In the genomic region with DNA sequence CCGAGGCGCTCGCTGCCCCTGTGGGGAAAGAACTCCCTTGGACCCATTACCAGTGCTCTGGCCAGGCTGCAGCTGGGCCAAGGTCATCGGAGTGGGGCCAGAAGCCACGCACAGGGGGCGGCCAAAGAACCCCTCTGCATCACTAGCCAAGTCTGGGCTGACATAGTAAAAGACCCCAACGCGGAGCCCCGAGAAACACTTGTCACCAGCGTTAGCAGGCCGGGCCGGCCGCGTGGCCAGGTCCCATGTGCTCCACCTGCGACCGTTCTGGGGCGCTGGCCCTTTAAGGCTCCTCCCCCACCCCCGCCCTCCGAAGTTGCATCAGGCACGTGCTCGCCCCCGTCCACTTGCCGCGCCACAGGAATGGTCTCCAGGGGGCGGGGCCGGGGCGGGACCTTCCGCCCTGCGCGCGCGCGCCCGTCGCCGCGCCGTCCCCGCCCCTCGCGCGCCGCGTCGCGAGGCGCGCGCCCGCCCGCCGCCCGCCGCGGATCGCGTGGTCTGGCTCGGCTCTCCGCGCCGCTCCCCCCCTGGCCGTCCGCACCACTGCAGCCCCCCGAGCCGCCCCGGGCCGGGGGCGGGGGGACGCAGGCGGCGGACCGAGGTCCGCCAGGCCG, we compare ENCODE assay signal across 8 mouse cellular contexts. TPM values are rescaled to one million over a fixed set of nuclear protein-coding genes. Genes with fewer than 3 reads are reported as not detected.
A peak's percentile ranks its signal among the peaks of the same experiment; 100 is the strongest.
DNase-seq lines count a peak whose midpoint lies in the region; ATAC-seq and TF ChIP-seq lines count a peak whose summit lies in the region.

No protein-coding gene starts in this region.

- peak overlapping the region; percentile 87 for H3K4me2 ChIP-seq in hindbrain, embryonic 11.5 days (replicated peaks; ENCODE audit: low read depth, low read length)
- peak overlapping the region; percentile 81 for H3K4me2 ChIP-seq in lung, postnatal 0 days (replicated peaks; ENCODE audit: low read depth, low read length)

- WGBS in hindbrain, embryonic 11.5 days = under 1% methylated on average over 26 of the region's 74 CpGs
- under 1% methylated on average over 29 of the region's 74 CpGs for WGBS in lung, postnatal 0 days

- H3K4me1 ChIP-seq in hindbrain, embryonic 11.5 days (replicated peaks; ENCODE audit: control insufficient read depth, insufficient read depth, low read length) = peaks cover 5% of the 10 kb centered on the region
- peaks cover 14% of the 10 kb centered on the region for H3K4me1 ChIP-seq in lung, postnatal 0 days (ENCODE audit: insufficient read depth, low read depth, low read length)

- peak overlapping the region; percentile 77 for H3K4me3 ChIP-seq in hindbrain, embryonic 11.5 days (ENCODE audit: low read depth, low read length)
- H3K4me3 ChIP-seq in lung, postnatal 0 days (ENCODE audit: low read depth, low read length) = peak overlapping the region; percentile 84

- no peaks in the 10 kb centered on the region for H3K36me3 ChIP-seq in hindbrain, embryonic 11.5 days (ENCODE audit: control insufficient read depth, insufficient read depth, low read length)
- no peaks in the 10 kb centered on the region for H3K36me3 ChIP-seq in lung, postnatal 0 days (ENCODE audit: insufficient read depth, low read length)

- H3K9me3 ChIP-seq in hindbrain, embryonic 11.5 days (ENCODE audit: control insufficient read depth, low read length) = no peaks in the 10 kb centered on the region
- no peaks in the 10 kb centered on the region for H3K9me3 ChIP-seq in lung, postnatal 0 days (ENCODE audit: low read length)

- peak; percentile 97 for DNase-seq in Muller cell, postnatal 12 days (ENCODE audit: inconsistent ontology term)
- DNase-seq in cerebellum, adult 9-10 months = peak; percentile 85
- DNase-seq in frontal cortex, adult 2 months (ENCODE audit: extremely low spot score in 1 of 2, low spot score in 1 of 2) = peak; percentile 62 to 76
- DNase-seq in hindbrain, embryonic 11.5 days (ENCODE audit: low spot score) = peak; percentile 94
- DNase-seq in layer of hippocampus, postnatal 10 days (ENCODE audit: low spot score in 2 of 2) = peak; percentile 74 to 84
- peak; percentile 94 for DNase-seq in lung, postnatal 0 days (ENCODE audit: low spot score)
- peak; percentile 54 for DNase-seq in ovary, postnatal 10 days (ENCODE audit: low spot score)
- peak; percentile 93 for DNase-seq in thymus, postnatal 0 days (ENCODE audit: low spot score)

- no peaks in the 10 kb centered on the region for H3K27me3 ChIP-seq in hindbrain, embryonic 11.5 days (ENCODE audit: control insufficient read depth, insufficient read depth, low read length)
- no peaks in the 10 kb centered on the region for H3K27me3 ChIP-seq in lung, postnatal 0 days (replicated peaks; ENCODE audit: insufficient read depth, low read length)

- ATAC-seq in hindbrain, embryonic 11.5 days (ENCODE audit: low FRiP score) = peak; percentile 89
- peak; percentile 89 for ATAC-seq in lung, postnatal 0 days

- H3K27ac ChIP-seq in hindbrain, embryonic 11.5 days (ENCODE audit: low read depth, low read length) = peak overlapping the region; percentile 89
- peak overlapping the region; percentile 94 for H3K27ac ChIP-seq in lung, postnatal 0 days (ENCODE audit: low read length)

- TF ChIP-seq CTCF in lung, postnatal 0 days (IDR thresholded peaks at IDR 0.05) = no peak; the same call in 1 of the 2 replicates

- H3K9ac ChIP-seq in hindbrain, embryonic 11.5 days (ENCODE audit: low read depth, low read length) = peak overlapping the region; percentile 86
- H3K9ac ChIP-seq in lung, postnatal 0 days (replicated peaks; ENCODE audit: low read depth) = peak overlapping the region; percentile 86

- TF ChIP-seq EP300 in lung, postnatal 0 days (IDR thresholded peaks at IDR 0.05) = no peak

RNA-seq across cellular contexts. Expression of gene Larp1, which starts 0.3 kb away (rescaled TPM):
- polyA plus RNA-seq in frontal cortex, adult 2 months (2012; rRNA removed) = 45.6 and 47.8 TPM in 2 replicates
- polyA plus RNA-seq in hindbrain, embryonic 11.5 days (2014; fragmentation: Nextera tagmentation; extraction: Ambion mirVana) = 14.5 and 18.2 TPM in 2 replicates
- total RNA-seq in layer of hippocampus, postnatal 10 days (2021) = 10 to 100 TPM; 89.6 to 92.3 TPM
- 10.3 and 11.6 TPM in 2 replicates for polyA plus RNA-seq in lung, postnatal 0 days (2015; fragmentation: Nextera tagmentation; extraction: Ambion mirVana)
- polyA plus RNA-seq in thymus, postnatal 0 days (2015; fragmentation: Nextera tagmentation; extraction: Ambion mirVana) = 17.1 and 22.8 TPM in 2 replicates

Comparison
In these comparisons a context has a peak if more than half of its experiments do, and no peak if none do; other contexts are left out.
1. Peak in every context shown above with its lines: DNase-seq, ATAC-seq, H3K4me3 ChIP-seq and H3K27ac ChIP-seq.